Mouse (Mus musculus) forebrain, embryonic 16.5 days (tissue): ENCODE data around the gene Patj. TPM values are rescaled to one million over a fixed set of nuclear protein-coding genes. Genes with fewer than 3 reads are reported as not detected.

Experiments
- ATAC-seq: fragments of 200-750 bp; cut with Nextera tagmentation; 2 replicates; pipeline ENCODE4 v1.8.0; 2017; ENCODE audit warnings: mild to moderate bottlenecking, moderate library complexity
- H3K27ac ChIP-seq: fragments of 300-500 bp; sonication (generic); 2 replicates; pipeline ENCODE4 v1.5.1; 2014; ENCODE audit warnings: low read length, control low read depth
- H3K27me3 ChIP-seq: fragments of 300-500 bp; sonication (generic); replicated peaks from 2 replicates; pipeline ENCODE4 v1.6.1; 2014; ENCODE audit warnings: low read length; ENCODE audit not compliant: control insufficient read depth, insufficient read depth
- H3K36me3 ChIP-seq: fragments of 300-500 bp; sonication (generic); 2 replicates; pipeline ENCODE4 v1.6.1; 2014; ENCODE audit not compliant: control insufficient read depth, insufficient read depth
- H3K4me1 ChIP-seq: fragments of 300-500 bp; sonication (generic); replicated peaks from 2 replicates; pipeline ENCODE4 v1.6.1; 2014; ENCODE audit warnings: low read length; ENCODE audit not compliant: control insufficient read depth, insufficient read depth
- H3K4me2 ChIP-seq: fragments of 300-500 bp; sonication (generic); 2 replicates; pipeline ENCODE4 v1.6.1; 2014; ENCODE audit warnings: mild to moderate bottlenecking, low read length, control low read depth
- H3K4me3 ChIP-seq: fragments of 300-500 bp; sonication (generic); replicated peaks from 2 replicates; pipeline ENCODE4 v1.5.1; 2014; ENCODE audit warnings: mild to moderate bottlenecking, low read length, control low read depth
- H3K9ac ChIP-seq: fragments of 300-500 bp; sonication (generic); replicated peaks from 2 replicates; pipeline ENCODE4 v1.6.1; 2014; ENCODE audit warnings: low read depth, low read length, control low read depth
- H3K9me3 ChIP-seq: fragments of 300-500 bp; sonication (generic); 2 replicates; pipeline ENCODE4 v1.6.1; 2016; ENCODE audit warnings: low read length; ENCODE audit not compliant: control insufficient read depth
- WGBS: fragments of 180-500 bp; shearing (Covaris S2); extraction: QIAGEN DNeasy Blood & Tissue Kit; methylation state at CpG from one replicate; pipeline ENCODE4 v1.1.7; 2014; 5-methylcytosine and 5-hydroxymethylcytosine counted together
- polyA plus RNA-seq: library from polyadenylated mRNA; unstranded; fragments of >200 nt; fragmentation: Nextera tagmentation; extraction: Ambion mirVana; gene quantifications from 2 replicates; pipeline ENCODE4 v1.2.1, GENCODE M21; 2015

Patj gene
- polyA plus RNA-seq, 1 experiment from 2014 or later, result 5.9 TPM

DNA sequence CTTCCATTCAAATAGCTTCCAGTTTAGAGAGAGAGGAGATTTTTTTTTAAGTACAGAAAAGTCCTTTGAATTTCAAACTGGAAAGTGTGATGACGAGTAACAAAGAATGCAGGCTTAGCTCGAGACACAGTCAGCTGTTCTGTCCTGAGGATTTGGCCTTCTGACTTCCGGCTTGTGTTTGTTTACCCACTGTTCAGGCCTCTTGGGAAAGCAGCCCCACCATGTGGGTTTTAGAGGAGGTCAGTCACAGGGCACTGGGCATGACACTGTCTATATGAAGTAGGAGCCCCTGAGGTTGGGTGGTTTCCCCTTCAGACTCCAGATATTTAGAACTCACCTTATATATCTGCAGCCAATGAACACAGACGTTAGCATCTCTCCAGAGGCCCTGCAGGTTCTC is 174.3 kb downstream of the Patj start:
- no peak for ATAC-seq
- Histone ChIP-seq H3K4me3 (no peak overlapping the region), H3K4me2 (no peak overlapping the region), H3K9me3 (no peaks in the 10 kb centered on the region), H3K36me3 (no peaks in the 10 kb centered on the region), H3K27me3 (no peaks in the 10 kb centered on the region), H3K4me1 (no peaks in the 10 kb centered on the region), H3K9ac (no peak overlapping the region), H3K27ac (no peak overlapping the region)
- 49% methylated on average over 4 of the region's 4 CpGs for WGBS

DNA sequence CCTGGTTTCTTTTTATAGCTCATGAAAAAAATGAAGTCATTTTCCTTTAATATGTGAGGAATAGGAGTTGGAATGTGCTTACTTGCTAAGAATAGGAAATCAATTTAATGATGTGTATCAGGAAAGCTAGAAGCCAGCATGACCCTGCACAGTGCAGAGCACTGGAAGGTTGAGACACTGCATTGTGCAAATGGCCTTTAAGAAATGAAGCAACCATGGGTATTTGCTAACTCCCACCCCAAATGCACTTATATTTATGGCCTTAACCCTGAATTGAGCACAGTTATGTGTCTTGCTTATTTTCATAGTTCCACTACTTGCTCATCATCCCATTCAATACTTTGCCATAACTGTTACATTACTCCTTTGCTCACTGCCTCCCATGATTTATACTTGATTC is 181.7 kb downstream of the Patj start:
- Histone ChIP-seq H3K4me3 (no peak overlapping the region), H3K9ac (no peak overlapping the region), H3K9me3 (no peaks in the 10 kb centered on the region), H3K27me3 (no peaks in the 10 kb centered on the region), H3K27ac (peak overlapping the region; percentile 88; the same call in 1 of the 2 replicates), H3K4me1 (peaks cover 11% of the 10 kb centered on the region), H3K36me3 (no peaks in the 10 kb centered on the region), H3K4me2 (no peak overlapping the region)
- ATAC-seq, result no peak

DNA sequence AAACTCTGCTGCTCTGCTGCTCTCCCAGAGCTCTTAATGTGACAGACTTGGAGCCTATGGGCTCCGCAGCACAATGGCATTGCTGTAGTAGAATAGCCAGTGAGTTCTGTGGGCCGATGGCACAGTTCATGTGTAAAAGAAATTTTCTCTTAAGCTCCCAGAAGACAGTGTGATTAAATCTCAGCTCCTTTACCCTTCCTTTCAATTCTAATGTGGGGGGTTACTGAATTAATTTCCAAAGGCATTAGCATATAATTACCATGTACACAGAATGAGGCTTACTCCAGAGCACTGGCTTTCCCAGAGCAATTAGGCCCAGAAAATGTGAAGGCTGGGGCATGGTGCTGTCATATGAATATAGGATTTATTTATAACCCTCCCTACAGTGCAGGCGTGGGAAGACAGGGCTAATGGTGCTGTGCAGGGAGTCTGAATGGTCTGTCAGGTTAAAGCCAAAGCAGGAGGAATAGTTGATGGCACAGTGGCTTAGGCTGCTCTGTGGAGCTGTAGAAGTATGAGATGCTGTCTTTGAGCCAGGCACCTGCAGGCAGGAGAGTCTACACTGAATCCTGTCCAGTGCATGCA is 182.5 kb downstream of the Patj start:
- Histone ChIP-seq H3K9me3 (no peaks in the 10 kb centered on the region), H3K4me1 (peaks cover 11% of the 10 kb centered on the region), H3K27ac (peak overlapping the region; percentile 88), H3K36me3 (no peaks in the 10 kb centered on the region), H3K9ac (no peak overlapping the region), H3K4me2 (no peak overlapping the region), H3K27me3 (no peaks in the 10 kb centered on the region), H3K4me3 (no peak overlapping the region)
- ATAC-seq, result peak; percentile 97
- 6% methylated on average over 3 of the region's 3 CpGs for WGBS

DNA sequence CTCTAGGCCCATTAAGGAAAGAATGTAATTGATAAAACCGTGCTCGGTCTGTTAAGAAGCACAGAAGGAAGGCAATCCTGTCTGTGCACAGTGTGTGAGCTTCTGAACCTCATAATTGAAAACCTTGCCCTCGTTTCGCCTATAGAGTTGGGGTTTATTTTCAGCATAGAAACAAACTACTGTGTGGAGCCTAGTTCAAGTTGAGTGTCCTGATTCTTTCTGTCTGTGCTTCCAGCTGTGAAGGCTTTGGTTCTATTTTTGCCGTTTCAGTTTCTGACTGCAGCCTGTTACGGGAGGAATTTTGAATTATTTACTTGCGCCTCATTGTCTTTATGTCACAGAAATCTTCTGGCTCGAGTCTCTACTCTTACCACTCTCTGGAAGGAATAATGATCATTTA is 185.9 kb downstream of the Patj start:
- Histone ChIP-seq H3K27me3 (no peaks in the 10 kb centered on the region), H3K9ac (no peak overlapping the region), H3K27ac (0 out of 2 replicates have a peak overlapping the region, but pooled peaks have one; percentile 18), H3K36me3 (no peaks in the 10 kb centered on the region), H3K4me1 (peaks cover 11% of the 10 kb centered on the region), H3K9me3 (no peaks in the 10 kb centered on the region), H3K4me3 (no peak overlapping the region), H3K4me2 (no peak overlapping the region)
- ATAC-seq, result no peak
- WGBS, result 20% methylated on average over 8 of the region's 8 CpGs

DNA sequence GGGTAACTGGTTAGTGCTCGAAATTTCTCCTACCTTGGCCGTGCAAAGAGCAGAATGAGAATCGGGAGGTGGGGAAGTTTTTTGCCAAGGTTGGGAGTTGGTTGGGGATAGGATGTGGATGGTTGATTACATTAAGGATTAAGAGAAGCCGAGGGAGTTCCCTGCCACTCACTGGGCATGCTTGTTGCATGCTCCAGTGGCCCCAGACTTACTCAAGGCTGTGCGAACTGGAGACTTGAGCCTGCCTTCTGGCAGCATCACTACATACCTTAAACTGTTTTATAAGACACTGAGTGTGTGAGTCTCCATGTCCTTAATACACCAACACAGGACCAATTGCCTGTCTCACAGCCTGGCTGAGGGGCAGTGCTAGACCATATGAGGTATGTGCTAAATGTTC is 188.4 kb downstream of the Patj start:
- ATAC-seq, result no peak

DNA sequence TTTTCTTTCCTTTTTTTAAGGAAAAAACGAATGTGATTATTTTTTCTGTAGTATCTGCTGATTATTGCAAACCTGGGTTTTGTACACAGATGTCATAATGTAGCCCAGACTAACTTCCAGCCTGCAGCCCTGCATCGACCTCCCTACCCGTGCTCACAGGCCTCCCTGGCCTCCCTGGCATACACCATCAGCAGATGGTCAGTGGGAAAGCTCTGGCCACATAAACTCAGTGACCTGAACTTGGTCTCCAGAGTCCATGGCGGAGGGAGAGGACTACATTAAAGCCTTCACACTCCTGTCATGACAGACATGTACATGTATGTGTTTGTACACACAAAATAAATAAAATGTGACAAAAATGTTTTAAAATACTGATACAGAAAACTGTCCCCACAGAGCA is 190.7 kb downstream of the Patj start:
- no peak overlapping the region for H3K27ac ChIP-seq
- no peak for ATAC-seq
- H3K36me3 ChIP-seq, result no peaks in the 10 kb centered on the region
- H3K9ac ChIP-seq, result no peak overlapping the region
- peaks cover 5% of the 10 kb centered on the region; the same call in 1 of the 2 replicates for H3K4me1 ChIP-seq
- H3K4me2 ChIP-seq, result no peak overlapping the region
- H3K4me3 ChIP-seq, result no peak overlapping the region
- WGBS, result 86% methylated on average over 4 of the region's 4 CpGs
- no peaks in the 10 kb centered on the region for H3K9me3 ChIP-seq
- H3K27me3 ChIP-seq, result no peaks in the 10 kb centered on the region

More for the DNA sequence above, 188.4 kb downstream of the Patj start:
- peaks cover 5% of the 10 kb centered on the region; the same call in 1 of the 2 replicates for H3K4me1 ChIP-seq
- H3K27me3 ChIP-seq, result no peaks in the 10 kb centered on the region
- H3K27ac ChIP-seq, result no peak overlapping the region
- no peak overlapping the region for H3K4me3 ChIP-seq
- H3K4me2 ChIP-seq, result no peak overlapping the region
- H3K36me3 ChIP-seq, result no peaks in the 10 kb centered on the region
- WGBS, result 79% methylated on average over 5 of the region's 5 CpGs
- H3K9ac ChIP-seq, result no peak overlapping the region
- H3K9me3 ChIP-seq, result no peaks in the 10 kb centered on the region

DNA sequence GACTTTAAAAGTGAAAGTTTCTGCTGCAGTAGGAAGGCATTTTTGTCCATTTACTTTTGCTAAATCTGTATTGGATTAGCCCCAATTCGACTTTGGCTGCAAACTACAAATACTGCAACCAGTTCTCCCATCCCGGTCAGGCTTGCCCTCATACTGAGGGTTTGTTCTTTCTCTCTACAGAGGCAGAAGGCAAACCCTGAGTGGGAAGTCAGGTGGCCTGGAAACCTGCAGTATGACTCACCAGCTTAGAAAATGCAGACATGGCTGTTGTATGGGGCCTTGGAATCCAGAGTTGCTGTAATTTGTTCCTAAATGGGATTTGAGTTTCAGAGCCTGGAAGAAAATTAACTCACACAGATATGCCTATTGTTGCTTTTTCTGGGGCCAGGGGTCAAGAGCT is 192.1 kb downstream of the Patj start:
- no peaks in the 10 kb centered on the region for H3K4me1 ChIP-seq
- H3K4me3 ChIP-seq, result no peak overlapping the region
- no peak overlapping the region for H3K9ac ChIP-seq
- H3K36me3 ChIP-seq, result no peaks in the 10 kb centered on the region
- H3K27me3 ChIP-seq, result no peaks in the 10 kb centered on the region
- ATAC-seq, result no peak
- no peak overlapping the region for H3K27ac ChIP-seq
- H3K9me3 ChIP-seq, result no peaks in the 10 kb centered on the region
- H3K4me2 ChIP-seq, result no peak overlapping the region
- 39% methylated on average over 2 of the region's 2 CpGs for WGBS

DNA sequence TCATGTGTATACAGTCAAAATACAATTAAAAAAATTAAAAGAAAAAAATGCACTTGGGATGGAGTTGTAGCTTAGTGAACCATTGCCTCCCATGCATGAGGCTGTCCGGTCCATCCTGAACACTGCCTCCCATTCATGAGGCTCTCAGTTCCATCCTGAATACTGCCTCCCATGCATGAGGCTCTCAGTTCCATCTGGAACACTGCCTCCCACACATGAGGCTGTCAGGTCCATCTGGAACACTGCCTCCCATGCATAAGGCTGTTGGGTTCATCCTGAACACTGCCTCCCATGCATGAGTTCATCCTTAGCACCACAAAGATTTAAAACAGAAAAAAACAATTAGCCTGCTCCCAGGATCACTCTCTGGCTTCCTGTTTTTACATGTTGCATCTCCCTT is 198.4 kb downstream of the Patj start:
- no peak overlapping the region for H3K4me2 ChIP-seq
- ATAC-seq, result peak; percentile 33; the same call in 1 of the 2 replicates
- no peak overlapping the region for H3K9ac ChIP-seq
- peaks cover 9% of the 10 kb centered on the region; the same call in 1 of the 2 replicates for H3K4me1 ChIP-seq
- WGBS, result 81% methylated on average over 1 of the region's 1 CpGs
- no peaks in the 10 kb centered on the region for H3K9me3 ChIP-seq
- H3K27ac ChIP-seq, result no peak overlapping the region
- H3K4me3 ChIP-seq, result no peak overlapping the region
- H3K27me3 ChIP-seq, result no peaks in the 10 kb centered on the region
- H3K36me3 ChIP-seq, result no peaks in the 10 kb centered on the region

DNA sequence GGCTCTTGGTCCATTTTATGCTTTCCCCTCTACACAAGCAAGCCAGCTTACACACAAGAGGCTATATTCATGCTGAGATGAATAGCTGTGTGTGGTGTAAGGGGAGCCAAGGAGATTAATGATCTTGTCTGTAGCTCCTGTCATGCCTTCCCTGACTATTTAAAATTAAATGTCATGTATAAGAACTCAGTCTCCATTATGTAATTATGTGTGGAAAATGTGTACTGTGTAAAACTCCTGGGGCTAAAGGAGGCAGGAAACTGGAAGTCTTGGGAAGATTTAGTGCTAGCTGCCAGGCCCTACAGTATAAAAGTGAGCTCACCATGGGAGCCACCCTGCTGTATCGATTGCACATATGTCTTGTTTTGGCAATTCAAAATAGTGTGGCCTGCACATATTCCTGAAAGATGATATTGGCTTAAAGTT is 203.0 kb downstream of the Patj start:
- WGBS, result 39% methylated on average over 1 of the region's 1 CpGs
- H3K27ac ChIP-seq, result no peak overlapping the region
- no peaks in the 10 kb centered on the region for H3K9me3 ChIP-seq
- peak; percentile 49; the same call in 1 of the 2 replicates for ATAC-seq
- no peak overlapping the region for H3K9ac ChIP-seq
- peaks cover 9% of the 10 kb centered on the region; the same call in 1 of the 2 replicates for H3K4me1 ChIP-seq
- no peaks in the 10 kb centered on the region for H3K27me3 ChIP-seq
- no peak overlapping the region for H3K4me3 ChIP-seq
- H3K4me2 ChIP-seq, result no peak overlapping the region
- no peaks in the 10 kb centered on the region for H3K36me3 ChIP-seq

DNA sequence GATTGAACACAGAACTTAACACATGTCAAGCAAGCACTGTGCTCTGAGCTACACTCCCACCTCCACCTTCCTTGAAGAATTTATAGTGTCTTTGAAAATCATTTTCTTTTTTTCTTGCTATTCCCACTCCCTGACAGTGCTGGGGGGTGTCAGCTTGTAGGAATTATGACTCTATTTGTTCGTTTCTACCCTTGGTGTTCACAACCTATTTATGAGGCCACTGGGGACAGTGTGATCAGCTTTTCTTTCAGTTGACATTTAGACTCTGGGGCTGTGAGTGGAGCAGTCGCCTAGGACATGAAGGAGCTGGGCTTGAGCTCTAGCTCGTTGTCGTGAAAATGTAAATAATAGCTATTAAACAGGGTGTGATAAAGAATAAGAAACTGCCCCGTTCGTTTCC is 203.8 kb downstream of the Patj start:
- peaks cover 8% of the 10 kb centered on the region; the same call in 1 of the 2 replicates for H3K4me1 ChIP-seq
- no peak overlapping the region for H3K27ac ChIP-seq
- H3K36me3 ChIP-seq, result no peaks in the 10 kb centered on the region
- 42% methylated on average over 6 of the region's 6 CpGs for WGBS
- no peak overlapping the region for H3K4me3 ChIP-seq
- no peaks in the 10 kb centered on the region for H3K9me3 ChIP-seq
- no peak for ATAC-seq
- no peaks in the 10 kb centered on the region for H3K27me3 ChIP-seq
- H3K4me2 ChIP-seq, result no peak overlapping the region
- H3K9ac ChIP-seq, result no peak overlapping the region
